Mouse (Mus musculus) testis, postnatal 14 days (tissue): Measurements from ENCODE around the gene Apba1.
A peak's percentile ranks its signal among the peaks of the same experiment; 100 is the strongest.

Experiments used
- DNase-seq: peaks from one replicate; pipeline ENCODE4 v3.0.0; 2021; ENCODE audit warnings: low spot score

Apba1 gene

DNA sequence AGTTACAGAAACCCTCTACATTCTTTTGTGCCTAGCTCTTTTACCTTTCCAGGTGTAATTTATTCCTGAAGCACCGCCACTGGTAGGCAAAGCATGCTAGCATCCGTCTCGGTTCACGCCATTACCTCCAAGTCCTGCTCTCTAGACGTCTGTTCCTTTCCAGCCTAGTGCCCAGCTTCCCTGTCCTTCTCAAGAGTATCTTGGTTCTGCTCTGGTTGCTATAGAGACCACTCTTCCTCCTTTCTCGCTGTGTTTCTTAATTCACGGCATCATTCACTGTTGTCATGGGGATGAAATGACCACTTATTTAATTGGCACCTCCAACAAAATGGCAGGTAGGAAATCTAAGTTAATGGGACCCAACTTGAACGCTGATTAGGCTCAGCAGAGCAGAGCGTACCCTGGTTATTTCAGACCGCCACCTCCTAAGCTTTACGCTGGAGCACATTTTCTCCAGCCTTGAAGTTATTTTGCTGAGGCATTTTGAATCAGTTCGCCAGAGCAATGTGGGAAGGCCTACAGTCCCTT, 182.8 kb downstream of the Apba1 start:
- no peak for DNase-seq

DNA sequence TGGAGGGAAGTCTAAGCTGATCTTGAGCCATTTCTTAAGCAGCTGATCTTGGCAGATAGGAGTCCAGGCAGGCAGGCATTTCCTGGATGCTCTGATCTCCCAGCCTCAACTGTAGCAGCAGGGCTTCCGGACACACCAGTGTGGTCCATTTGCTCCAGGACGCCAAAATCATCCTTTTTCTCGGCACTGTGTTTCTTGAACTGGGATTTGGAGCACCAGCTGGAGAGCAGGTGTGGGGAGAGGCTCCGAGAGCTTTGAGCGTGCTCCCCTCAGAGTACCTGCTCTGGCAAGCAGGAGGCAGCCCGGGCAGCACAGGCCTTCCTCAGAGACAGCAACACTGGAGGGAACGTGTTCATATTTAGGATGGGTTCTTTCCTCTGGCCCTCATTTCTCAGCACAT, 184.2 kb downstream of the Apba1 start:
- DNase-seq: no peak

DNA sequence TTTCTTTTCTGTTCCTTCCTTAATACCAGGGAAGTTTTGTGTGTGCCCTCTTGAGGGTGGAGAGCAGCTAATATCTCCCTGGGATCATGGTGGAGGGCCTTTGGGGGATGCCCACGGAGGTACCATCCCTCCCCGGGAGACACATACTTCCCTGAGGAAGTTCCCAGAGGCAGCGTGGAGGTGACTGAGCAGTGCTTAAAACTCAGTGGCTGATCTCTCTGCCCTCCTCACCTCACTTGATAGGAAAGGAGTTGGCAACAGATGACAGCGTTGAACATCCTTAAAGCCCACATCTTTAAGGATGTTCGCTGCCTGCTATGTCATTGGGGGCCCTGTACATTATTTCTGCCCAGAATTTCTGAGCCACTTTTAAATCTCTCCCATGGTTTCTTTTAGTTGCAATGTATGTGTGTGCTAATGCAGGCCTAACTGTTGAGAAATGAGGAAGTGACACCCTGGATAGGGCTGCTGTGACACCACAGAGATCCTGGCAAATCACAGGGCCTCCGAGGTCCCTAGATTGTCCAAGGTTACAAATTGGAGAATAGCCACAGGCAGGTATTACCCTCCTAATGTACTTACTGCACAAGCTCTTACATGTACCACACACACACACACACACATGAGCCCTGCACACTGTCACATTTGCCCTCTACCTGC, 187.5 kb downstream of the Apba1 start:
- no peak for DNase-seq

DNA sequence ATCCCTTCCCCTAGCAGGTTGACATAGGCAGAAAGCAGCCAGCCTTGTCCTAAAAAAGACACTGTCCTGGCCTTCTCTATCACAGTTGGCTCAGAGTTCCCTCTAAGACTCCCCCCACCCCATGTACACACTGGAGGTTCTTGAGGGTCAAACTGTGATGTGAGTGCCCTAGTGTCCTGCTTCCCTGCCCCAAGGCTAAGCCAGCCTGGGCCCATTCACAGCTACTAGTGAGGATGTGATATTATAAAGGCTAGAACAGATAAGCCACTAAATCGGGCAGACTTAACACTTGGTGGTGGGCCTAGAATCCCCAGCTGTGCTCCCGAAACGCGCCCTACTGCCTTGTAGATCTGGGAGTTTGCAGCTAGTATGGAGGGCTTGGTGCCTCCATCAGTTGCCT, 188.1 kb downstream of the Apba1 start:
- no peak for DNase-seq

DNA sequence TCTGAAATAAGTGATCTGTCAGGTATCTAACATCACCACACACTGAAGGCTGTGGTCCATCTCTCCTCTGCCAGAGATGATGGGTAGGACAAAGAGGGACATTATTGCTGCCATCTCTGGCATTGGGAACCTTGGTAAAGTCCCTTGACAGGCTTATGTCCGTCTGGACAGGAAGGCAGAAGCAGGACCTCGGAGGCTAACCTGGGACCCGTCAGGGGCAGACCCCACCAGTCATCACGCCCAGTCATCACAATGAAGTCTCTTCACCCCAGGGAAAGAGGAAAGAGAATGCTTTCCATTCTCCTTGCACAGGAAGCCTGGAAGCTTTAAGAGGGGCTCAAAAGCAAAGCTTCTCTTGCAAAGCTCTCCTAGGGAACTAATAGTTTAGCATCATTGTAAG, 189.2 kb downstream of the Apba1 start:
- no peak for DNase-seq

DNA sequence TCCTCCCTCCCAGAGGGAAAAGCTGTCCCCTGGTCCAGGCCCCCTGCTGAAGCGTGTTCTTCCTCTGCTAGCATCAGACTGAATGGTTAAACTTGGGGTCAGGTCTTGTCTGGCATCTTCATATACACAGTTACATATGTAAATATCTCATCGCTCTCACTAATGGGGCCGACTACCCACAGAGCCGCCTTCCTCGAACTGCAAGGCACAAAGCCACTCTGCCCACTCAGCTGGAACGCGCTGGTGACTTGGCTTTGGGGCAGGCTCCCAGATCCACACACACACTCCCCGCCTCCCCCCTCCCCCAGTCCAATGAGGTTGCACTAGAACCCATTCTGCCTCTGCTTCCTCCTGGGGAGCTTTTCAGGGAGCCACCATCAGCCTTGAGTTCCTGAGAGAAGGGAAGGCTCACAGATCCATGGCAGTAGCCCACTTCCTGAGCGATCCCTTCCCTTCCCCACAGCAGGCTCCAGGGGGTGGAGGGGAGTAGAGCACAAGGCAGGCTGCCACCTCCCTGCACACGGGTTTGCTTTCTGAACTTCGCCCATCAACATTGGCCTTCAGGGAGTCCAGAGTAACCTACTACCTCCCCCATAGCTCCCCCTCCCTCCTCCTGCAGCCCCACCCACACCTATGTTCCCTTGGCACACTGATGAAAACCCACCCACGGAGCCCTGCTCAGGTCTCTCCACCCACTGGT, 189.8 kb downstream of the Apba1 start:
- no peak for DNase-seq

DNA sequence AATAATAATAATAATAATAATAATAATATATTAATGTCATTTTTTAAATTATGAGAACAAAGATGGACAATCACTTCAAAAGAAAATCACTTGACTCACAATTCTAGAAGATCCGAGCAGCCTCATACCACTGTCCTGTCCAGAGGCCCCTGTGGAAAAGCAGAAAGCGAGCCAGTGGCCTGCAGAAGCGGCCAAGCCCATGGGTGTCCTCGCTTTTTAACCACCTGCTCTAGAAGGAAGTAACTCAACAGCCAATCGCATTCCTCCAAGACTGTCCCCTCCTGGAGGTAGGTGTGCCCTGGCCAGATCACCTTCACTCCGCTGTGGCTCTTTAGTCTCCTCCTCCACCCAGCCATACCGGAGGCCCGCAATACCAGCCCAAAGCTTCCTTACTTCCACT, 196.8 kb downstream of the Apba1 start:
- DNase-seq: no peak

DNA sequence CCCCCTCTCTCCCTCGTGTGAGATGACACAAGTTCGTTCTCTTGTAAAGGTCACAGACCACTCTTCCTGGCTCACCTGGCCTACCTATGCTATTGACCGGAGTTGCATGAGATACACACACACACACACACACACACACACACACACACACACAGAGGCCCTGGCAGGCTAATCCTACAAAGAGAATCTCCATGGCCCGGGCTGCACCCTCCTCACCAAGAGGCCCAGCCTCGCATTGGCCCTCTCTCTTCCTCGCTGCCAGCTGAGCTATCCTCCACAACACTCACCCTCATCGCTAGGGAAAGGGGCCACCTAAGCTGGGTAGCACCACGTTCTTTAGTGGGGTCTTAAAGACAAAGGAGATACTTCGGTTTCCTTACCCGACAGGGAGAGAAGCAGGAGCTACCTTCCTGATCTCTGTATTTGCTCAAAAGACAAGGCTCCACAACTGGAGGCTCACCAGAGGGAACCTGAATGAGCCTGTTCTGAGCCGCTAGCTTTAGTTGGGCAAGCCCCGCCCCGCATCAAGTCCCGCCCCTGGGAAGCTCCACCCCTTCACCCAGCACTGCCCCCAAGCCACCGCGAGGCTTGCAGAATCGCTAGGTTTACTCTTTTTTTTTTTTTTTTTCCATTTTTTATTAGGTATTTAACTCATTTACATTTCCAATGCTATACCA, 197.8 kb downstream of the Apba1 start:
- DNase-seq: peak; percentile 38

DNA sequence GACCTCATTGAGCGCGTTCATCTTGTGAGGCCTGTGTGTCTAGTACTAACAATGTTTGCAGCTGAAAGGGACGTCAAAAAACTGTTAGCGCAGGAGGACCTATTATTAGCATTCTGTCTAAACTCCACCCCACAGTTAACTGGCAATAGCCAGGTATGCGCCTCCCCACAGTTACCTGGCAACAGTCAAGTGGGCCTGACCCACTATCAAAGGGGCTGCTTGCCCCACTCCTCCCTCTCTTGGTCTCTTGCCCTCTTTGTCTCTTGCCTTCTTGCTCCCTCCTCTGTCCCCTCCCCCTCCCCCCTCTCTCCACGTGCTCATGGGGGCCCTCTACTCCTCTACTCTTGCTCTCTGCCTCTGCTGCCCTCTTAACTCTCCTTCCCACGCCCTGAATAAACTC, 198.9 kb downstream of the Apba1 start:
- DNase-seq: no peak

DNA sequence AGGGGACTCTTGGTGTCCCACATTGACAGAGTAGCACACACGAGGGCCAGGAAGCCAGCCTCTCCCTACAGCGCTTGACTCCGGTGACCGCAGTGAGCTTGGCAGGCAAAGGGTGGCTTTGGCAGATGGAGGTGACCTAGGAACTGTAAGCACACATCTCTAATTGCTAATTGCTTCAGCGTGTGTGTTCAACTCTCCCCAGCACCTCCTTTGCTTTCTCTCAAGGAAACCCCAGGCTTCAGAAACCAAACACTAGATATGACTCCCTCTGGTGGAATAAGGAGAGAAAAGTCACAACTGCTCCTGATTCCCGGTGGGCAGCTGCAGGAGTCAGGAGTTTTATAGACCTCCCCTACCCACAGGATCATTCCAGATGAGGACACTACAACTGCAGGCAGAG, 200.2 kb downstream of the Apba1 start:
- DNase-seq: no peak

DNA sequence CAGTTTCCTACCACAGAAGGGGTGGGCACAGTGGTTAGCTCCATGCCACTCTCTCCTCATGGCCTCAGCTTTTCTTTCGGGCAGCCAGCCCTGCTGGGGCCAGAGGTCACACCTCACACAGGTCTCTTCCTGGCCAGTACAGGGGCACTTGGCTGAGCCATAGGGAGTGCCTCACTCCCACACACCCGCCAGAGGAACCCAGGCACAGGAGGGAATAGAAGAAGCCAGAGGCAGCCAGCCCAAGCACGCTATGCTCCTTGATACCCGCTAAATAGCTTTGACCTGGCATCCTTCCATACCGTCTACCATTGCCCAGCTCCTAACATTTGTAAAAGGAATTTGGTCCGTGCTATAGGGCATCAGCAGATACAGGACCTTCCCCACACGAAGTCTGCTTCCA, 201.2 kb downstream of the Apba1 start:
- DNase-seq: peak; percentile 50

DNA sequence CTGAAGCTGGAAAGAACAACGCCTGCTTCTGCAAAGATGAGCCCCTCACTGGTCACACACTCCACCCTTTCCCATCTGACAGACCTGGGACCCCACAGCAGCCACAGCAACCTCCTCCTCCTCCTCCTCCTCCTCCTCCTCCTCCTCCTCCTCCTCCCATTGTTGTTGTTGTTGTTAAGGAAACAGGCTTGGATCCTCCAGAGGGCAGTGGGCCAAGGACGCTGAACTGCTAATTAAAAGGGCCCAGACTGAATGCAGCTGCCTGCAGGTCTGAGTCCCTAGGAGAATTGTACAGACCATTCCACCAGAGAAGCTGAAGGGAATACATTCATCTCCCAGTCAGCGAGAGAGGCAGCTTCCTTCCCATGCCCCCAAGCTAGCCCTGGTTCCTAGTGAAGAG, 201.6 kb downstream of the Apba1 start:
- DNase-seq: no peak

DNA sequence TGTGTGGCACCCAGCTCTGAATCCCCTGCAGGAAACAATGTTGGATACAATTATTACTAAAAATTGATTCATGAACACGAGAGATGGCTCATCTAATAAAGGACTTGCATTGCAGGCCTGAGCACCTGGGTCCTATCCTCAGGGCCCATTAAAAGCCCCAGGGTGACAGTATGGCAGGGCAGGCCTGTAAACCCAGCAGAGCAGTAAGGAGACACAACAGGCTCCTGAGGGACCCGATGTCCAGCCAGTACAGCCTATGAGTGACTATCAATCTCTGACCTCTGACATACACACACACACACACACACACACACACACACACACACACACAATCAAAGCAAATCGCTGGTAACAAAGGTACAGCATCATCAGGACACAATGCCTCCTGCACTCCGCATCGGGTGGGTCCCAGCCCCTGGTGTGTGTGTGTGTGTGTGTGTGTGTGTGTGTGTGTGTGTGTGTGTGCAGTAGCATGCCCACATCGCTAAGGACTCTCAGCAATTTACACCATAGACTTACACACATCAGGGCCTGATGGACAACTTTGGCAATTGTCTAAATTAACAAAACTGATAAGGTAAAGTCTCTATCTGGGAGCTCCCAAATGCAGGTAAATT, 202.3 kb downstream of the Apba1 start:
- no peak for DNase-seq

DNA sequence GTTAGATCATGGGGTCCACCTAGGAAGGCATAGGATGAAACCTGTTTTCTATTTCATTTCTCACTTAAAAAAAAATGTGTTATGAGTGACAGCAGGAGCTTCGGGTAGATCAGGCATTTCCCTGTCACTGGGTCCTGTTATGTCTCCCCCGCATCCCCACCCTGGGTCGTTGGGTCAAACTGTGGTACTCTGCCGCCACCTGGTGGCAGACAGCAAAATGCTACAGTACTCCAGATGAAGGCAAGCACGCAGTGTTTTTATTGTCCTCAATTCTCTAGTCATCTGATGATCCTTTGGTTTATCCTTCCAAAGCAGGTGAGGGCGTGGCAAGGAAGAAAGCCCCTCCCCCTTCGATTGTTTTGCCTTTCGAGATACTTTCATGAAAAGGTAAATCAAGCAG, 202.8 kb downstream of the Apba1 start:
- DNase-seq: peak; percentile 55

DNA sequence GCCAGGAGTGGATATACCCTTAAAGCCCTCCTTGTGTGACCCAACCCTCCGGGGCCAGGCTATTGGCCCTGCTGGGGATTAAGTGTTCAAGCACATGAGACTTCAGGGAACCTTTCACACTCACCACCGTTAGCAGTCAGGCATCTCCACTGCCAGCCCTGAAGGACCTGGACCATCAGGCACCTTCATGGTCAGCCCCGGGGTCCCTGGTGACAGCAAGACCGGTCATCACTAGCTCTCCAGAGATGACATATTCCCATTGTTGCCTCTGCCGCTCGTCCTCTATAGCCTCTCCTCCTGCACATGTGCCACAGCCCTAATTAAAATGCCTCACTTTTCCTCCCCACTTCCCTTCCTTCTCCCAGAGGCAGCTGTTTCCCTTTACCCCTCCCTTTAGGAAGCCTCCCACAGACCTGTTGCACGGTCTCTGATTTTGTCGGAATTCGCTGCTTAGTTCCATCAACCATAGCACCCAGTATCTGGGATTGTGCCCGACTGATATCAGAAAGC, 205.8 kb downstream of the Apba1 start:
- DNase-seq: no peak

DNA sequence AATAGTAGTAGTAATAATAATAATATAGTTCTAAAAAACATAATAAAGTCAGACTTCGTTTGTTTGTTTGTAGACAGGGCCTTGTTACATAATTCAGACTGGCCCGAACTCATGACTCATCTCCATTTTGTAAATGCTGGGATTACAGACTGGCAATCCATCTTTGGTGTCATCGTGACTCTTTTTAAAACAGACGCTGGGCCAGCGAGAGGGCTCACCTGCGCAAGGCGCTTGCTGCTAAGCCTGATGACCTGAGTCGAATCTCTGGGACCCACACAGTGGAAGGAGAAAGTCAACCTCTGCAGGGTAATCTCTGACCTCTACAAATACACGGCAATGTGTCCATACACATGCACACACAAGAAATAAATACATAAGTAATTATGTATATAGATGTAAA, 207.7 kb downstream of the Apba1 start:
- no peak for DNase-seq

DNA sequence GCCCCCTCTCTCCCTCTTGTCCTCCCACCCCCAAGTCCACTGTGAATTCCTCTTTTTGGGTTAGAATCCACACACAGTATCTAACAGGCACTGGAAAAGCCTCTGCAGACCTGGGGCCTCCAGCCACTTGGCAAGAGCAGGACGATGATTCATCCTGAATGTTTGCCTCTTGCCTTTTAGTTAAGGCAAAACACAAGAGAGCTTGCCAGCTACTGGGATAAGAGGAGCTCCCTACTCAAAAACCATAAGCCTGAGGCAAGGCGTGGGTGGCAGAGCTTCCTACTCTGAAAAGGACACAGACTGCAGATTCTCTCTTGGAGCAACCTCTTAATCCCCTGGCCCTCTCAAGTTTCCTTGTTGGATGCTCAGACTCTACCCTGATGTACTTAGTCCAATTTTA, 208.5 kb downstream of the Apba1 start:
- peak; percentile 80 for DNase-seq

DNA sequence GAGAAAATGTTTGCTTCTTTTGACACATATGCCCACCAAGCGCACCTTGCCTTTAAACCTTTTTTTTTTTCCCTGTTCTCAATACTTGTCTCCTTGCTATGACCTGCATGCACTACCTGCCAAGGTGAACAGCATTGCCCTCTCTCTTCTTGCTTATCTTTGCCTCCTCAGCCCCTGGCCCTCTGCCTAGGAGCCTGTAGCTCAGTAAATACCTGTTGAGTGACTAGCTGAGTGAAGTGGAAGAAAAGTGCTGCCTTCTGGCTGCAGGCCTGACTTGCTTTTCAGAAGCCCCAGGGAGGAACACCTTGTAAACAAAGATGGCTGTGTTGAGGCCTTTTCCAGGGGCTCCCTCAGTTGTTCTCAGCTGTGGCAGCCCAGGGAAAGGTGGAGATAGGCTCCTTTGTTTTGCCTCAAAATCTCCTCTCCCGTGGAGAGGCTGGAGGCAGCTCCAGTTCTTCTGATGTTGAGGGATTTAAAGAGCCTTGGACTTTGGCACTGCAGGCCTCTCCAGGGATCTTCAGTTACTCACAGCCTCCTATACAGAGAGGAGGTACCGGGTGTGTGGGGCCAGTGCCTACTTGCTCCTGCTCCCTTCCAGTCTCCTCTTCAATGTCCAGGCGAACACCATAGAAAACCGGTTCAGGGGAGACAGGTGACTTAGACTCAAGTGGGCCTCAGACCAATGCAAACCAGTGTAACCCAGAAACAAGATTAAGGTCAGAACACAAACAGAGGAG, 209.6 kb downstream of the Apba1 start:
- no peak for DNase-seq

DNA sequence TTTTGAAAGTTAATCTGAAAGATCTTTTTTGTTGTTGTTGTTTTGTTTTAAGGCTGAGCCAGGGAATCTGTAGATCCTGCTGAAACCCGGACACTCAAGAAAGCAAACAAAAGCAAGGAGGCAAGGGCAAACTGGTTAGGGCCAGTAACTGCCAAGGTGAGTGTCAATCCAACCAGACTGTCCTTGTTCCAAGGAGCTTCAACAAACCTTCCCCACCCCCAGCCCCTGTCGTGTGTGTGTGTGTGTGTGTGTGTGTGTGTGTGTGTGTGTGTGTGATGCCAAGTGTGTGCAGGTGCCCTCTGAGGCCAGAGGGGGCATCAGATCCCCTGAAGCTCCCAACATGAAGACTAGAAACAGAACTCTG, 210.2 kb downstream of the Apba1 start:
- no peak for DNase-seq

DNA sequence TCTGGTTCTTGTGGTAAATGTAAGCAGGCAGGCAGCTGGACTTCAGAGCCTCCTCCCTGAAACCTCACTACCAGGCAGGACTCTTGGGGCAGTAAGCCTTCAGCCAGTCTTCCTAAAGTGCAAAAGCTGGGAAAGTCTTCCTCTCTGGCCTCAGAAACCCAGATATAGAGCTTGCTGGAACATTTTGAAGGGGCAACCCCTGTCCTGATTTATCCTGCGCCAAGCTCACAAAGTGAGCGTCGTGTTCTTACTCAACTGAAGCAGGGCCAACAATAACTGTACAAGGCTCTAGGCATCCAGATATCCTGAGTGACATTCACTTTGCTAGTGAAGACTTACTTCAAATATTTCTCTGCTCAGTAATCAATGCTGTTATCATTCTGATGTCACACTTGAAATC, 211.7 kb downstream of the Apba1 start:
- DNase-seq: no peak

DNA sequence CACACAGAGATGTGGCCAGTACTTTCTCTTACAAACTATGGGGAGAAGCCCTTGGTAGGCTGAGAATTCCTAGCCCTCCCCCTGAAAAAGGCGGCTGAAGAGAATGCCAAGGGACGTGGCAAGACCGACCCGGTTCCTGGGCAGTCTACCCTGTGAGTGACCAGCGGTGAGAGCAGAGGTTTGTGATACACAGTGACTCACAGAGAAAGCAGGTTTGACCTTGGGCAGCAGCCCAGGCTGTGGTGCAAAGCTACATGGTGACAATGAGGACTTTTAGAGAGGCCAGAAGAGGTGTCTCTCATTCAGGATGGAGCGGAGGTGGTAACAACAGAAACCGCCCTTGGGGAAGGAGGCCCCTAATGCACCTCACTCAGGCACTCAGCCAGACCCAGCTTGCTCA, 212.7 kb downstream of the Apba1 start:
- DNase-seq: peak; percentile 39
